Mouse (Mus musculus) megakaryocyte, embryonic 14.5 days (primary cell): ENCODE measurements around the gene Vps18. TPM values are rescaled to one million over a fixed set of nuclear protein-coding genes. Genes with fewer than 3 reads are reported as not detected.
A peak's percentile ranks its signal among the peaks of the same experiment; 100 is the strongest.

Source experiments
- H3K27me3 ChIP-seq: replicated peaks from 2 replicates; pipeline ENCODE3; 2012; ENCODE audit warnings: inconsistent platforms
- H3K36me3 ChIP-seq: replicated peaks from 2 replicates; pipeline ENCODE3; 2012; ENCODE audit warnings: low read length, inconsistent platforms, mixed read lengths
- H3K4me1 ChIP-seq: 2 replicates; pipeline ENCODE4 v1.6.1; 2012; ENCODE audit warnings: inconsistent platforms
- H3K4me3 ChIP-seq: replicated peaks from 2 replicates; pipeline ENCODE3; 2012; ENCODE audit warnings: moderate library complexity, mild to moderate bottlenecking, inconsistent platforms
- H3K9me3 ChIP-seq: 2 replicates; pipeline ENCODE4 v1.6.1; 2012; ENCODE audit warnings: inconsistent platforms
- FLI1 ChIP-seq: IDR thresholded peaks from 2 replicates; pipeline ENCODE4 v1.6.1; 2012; ENCODE audit warnings: low read length, inconsistent platforms, mixed read lengths
- GATA1 ChIP-seq: IDR thresholded peaks from 3 replicates; pipeline ENCODE4 v1.6.1; 2012; ENCODE audit warnings: mixed read lengths, low read length, inconsistent platforms, borderline replicate concordance
- polyA plus RNA-seq: library from polyadenylated mRNA; stranded (reverse); fragments of >175 nt; gene quantifications from 2 replicates; pipeline ENCODE4 v1.2.3, GENCODE M21; 2012; ENCODE audit warnings: low replicate concordance; ENCODE audit not compliant: insufficient read depth

The Vps18 gene
- polyA plus RNA-seq, 1 experiment: 11.1 TPM

GRCm38 (mm10) chr2:119300819-119301493, 12.4 kb downstream of the Vps18 start:
- Histone ChIP-seq H3K9me3 (no peaks in the 10 kb centered on the region), H3K27me3 (peaks cover 30% of the 10 kb centered on the region), H3K36me3 (peaks cover 44% of the 10 kb centered on the region), H3K4me3 (no peak overlapping the region), H3K4me1 (peaks cover 59% of the 10 kb centered on the region)
- no peak for TF ChIP-seq FLI1
- TF ChIP-seq GATA1: no peak

- no peak overlapping the region for H3K4me3 ChIP-seq
- peaks cover 45% of the 10 kb centered on the region for H3K4me1 ChIP-seq
- TF ChIP-seq FLI1 (no peak), GATA1 (no peak)
- peaks cover 26% of the 10 kb centered on the region for H3K36me3 ChIP-seq
- no peaks in the 10 kb centered on the region for H3K9me3 ChIP-seq
- H3K27me3 ChIP-seq: peaks cover 38% of the 10 kb centered on the region
Observed at GRCm38 (mm10) chr2:119302876-119303275, 14.3 kb downstream of the Vps18 start.

GRCm38 (mm10) chr2:119304391-119304790, 15.9 kb downstream of the Vps18 start:
- Histone ChIP-seq H3K27me3 (peaks cover 41% of the 10 kb centered on the region), H3K4me3 (no peak overlapping the region), H3K36me3 (peaks cover 11% of the 10 kb centered on the region), H3K9me3 (no peaks in the 10 kb centered on the region), H3K4me1 (peaks cover 35% of the 10 kb centered on the region)
- no peak for TF ChIP-seq FLI1
- TF ChIP-seq GATA1: no peak

GRCm38 (mm10) chr2:119304798-119305208, 16.3 kb downstream of the Vps18 start:
- TF ChIP-seq GATA1 (no peak), FLI1 (no peak)
- Histone ChIP-seq H3K9me3 (no peaks in the 10 kb centered on the region), H3K4me1 (peaks cover 31% of the 10 kb centered on the region), H3K4me3 (no peak overlapping the region), H3K27me3 (peaks cover 45% of the 10 kb centered on the region), H3K36me3 (peaks cover 7% of the 10 kb centered on the region)

- peaks cover 6% of the 10 kb centered on the region for H3K9me3 ChIP-seq
- peaks cover 69% of the 10 kb centered on the region for H3K27me3 ChIP-seq
- no peak overlapping the region for H3K4me3 ChIP-seq
- H3K4me1 ChIP-seq: peaks cover 15% of the 10 kb centered on the region
- TF ChIP-seq GATA1: no peak
- TF ChIP-seq FLI1: no peak
- no peaks in the 10 kb centered on the region for H3K36me3 ChIP-seq
Observed at GRCm38 (mm10) chr2:119311544-119311943, 23.0 kb downstream of the Vps18 start.

- no peak overlapping the region for H3K4me3 ChIP-seq
- no peaks in the 10 kb centered on the region for H3K36me3 ChIP-seq
- H3K27me3 ChIP-seq: peaks cover 71% of the 10 kb centered on the region
- peaks cover 15% of the 10 kb centered on the region for H3K4me1 ChIP-seq
- H3K9me3 ChIP-seq: peaks cover 6% of the 10 kb centered on the region
- no peak for TF ChIP-seq GATA1
- no peak for TF ChIP-seq FLI1
Observed at GRCm38 (mm10) chr2:119312380-119312958, 23.9 kb downstream of the Vps18 start.

- H3K9me3 ChIP-seq: peaks cover 6% of the 10 kb centered on the region
Observed at GRCm38 (mm10) chr2:119313780-119314479, 25.4 kb downstream of the Vps18 start.

GRCm38 (mm10) chr2:119314742-119315310, 26.3 kb downstream of the Vps18 start:
- Histone ChIP-seq H3K27me3 (peaks cover 75% of the 10 kb centered on the region), H3K9me3 (peaks cover 6% of the 10 kb centered on the region), H3K36me3 (no peaks in the 10 kb centered on the region), H3K4me3 (no peak overlapping the region), H3K4me1 (peaks cover 23% of the 10 kb centered on the region)
- TF ChIP-seq GATA1 (no peak), FLI1 (no peak)

More at GRCm38 (mm10) chr2:119313780-119314479, 25.4 kb downstream of the Vps18 start:
- Histone ChIP-seq H3K27me3 (peaks cover 78% of the 10 kb centered on the region), H3K4me3 (peak overlapping the region; percentile 51), H3K36me3 (no peaks in the 10 kb centered on the region), H3K4me1 (peaks cover 23% of the 10 kb centered on the region)
- no peak for TF ChIP-seq FLI1
- TF ChIP-seq GATA1: no peak

- peaks cover 22% of the 10 kb centered on the region for H3K9me3 ChIP-seq
- H3K4me3 ChIP-seq: no peak overlapping the region
- no peaks in the 10 kb centered on the region for H3K36me3 ChIP-seq
- peaks cover 45% of the 10 kb centered on the region for H3K4me1 ChIP-seq
- peaks cover 76% of the 10 kb centered on the region for H3K27me3 ChIP-seq
- no peak for TF ChIP-seq FLI1
- TF ChIP-seq GATA1: no peak
Observed at GRCm38 (mm10) chr2:119318043-119318710, 29.6 kb downstream of the Vps18 start.
